Mouse (Mus musculus): Measurements from ENCODE around the gene Olfr1014. TPM values are rescaled to one million over a fixed set of nuclear protein-coding genes. Genes with fewer than 3 reads are reported as not detected.

Gene Olfr1014
- not detected in 2 replicates for polyA plus RNA-seq (2012; rRNA removed)

DNA sequence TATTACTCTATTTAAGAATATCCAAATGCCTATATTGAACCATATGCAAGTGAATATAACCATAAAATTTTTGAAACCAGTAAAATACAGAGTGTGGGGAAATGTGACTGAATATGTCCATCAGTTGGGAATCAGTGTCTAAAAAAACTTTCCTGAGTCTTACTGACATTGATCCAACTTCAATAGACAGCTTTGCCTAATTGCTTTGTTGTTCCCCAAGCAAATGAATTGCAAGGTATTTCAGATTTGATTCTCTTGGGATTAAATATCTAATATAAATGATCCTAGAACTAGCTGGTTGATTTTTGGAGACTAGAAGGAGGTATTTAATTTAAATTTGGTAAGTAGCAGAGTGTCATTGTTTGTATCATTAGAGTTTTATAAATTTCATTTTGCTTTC is at the start of gene Olfr1014:
Olfr1014 (plus strand) TSS at position 301 of the 400 bp plus-strand sequence.

GRCm38 (mm10) chr2:85762666-85763065 is 9.8 kb upstream of the Olfr1014 start, which contains the start of gene Olfr1012:
Gene Olfr1012, minus strand, starts transcription at chr2:85762766.

DNA sequence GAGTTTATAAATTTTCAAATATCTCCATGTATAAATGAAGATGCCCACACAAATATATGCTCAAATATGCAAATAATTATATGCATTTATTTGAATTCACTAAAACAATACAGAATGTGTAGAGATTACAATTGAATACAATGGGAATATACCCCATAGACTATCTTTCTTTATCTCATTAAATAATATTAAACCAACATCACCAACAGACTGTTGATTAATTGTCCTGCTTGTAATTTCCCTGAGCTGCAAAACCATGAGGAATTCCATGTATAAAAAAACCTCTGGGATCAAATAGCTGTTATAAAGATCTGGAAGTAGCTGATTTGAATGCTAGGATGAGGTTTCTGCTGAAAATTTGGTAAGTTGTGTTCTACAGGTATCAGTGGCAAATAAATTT is 5.7 kb upstream of the Olfr1014 start, which contains the start of gene Olfr1013:
Olfr1013 (plus strand) TSS at position 301 of the 400 bp plus-strand sequence.

GRCm38 (mm10) chr2:85781717-85782116 is 9.2 kb downstream of the Olfr1014 start, which contains the start of gene Olfr1015:
Gene Olfr1015, plus strand, starts transcription at chr2:85782017.

GRCm38 (mm10) chr2:85802444-85802843 is 29.9 kb downstream of the Olfr1014 start, which contains the start of gene Olfr1016:
Gene Olfr1016, minus strand, starts transcription at chr2:85802544.

GRCm38 (mm10) chr2:85818179-85818578 is 45.7 kb downstream of the Olfr1014 start, which contains the start of gene Olfr1018:
Gene Olfr1018, plus strand, starts transcription at chr2:85818479.

Other genes starting within 250 kb of the Olfr1014 start
- not detected in 2 replicates for gene Olfr996, start 193.5 kb upstream of the Olfr1014 start, polyA plus RNA-seq (2012; rRNA removed)
- gene Olfr998, start 183.8 kb upstream of the Olfr1014 start, polyA plus RNA-seq (2012; rRNA removed) = not detected in 2 replicates
- not detected in 2 replicates for gene Olfr1000, start 160.8 kb upstream of the Olfr1014 start, polyA plus RNA-seq (2012; rRNA removed)
- gene Olfr1002, start 122.0 kb upstream of the Olfr1014 start, polyA plus RNA-seq (2012; rRNA removed) = not detected in 2 replicates
- gene Olfr154, start 108.3 kb upstream of the Olfr1014 start, polyA plus RNA-seq (2012; rRNA removed) = not detected in 2 replicates
- gene Olfr1006, start 93.9 kb upstream of the Olfr1014 start, polyA plus RNA-seq (2012; rRNA removed) = not detected in 2 replicates
- gene Olfr1008, start 83.3 kb upstream of the Olfr1014 start, polyA plus RNA-seq (2012; rRNA removed) = not detected in 2 replicates
- not detected in 2 replicates for gene Olfr1009, start 57.3 kb upstream of the Olfr1014 start, polyA plus RNA-seq (2012; rRNA removed)
- gene Olfr1012, start 9.9 kb upstream of the Olfr1014 start, polyA plus RNA-seq (2012; rRNA removed) = not detected in 2 replicates
- not detected in 2 replicates for gene Olfr1013, start 5.6 kb upstream of the Olfr1014 start, polyA plus RNA-seq (2012; rRNA removed)
- gene Olfr1015, start 9.3 kb downstream of the Olfr1014 start, polyA plus RNA-seq (2012; rRNA removed) = not detected in 2 replicates
- gene Olfr1016, start 29.8 kb downstream of the Olfr1014 start, polyA plus RNA-seq (2012; rRNA removed) = not detected in 2 replicates
- gene Olfr1018, start 45.8 kb downstream of the Olfr1014 start, polyA plus RNA-seq (2012; rRNA removed) = not detected in 2 replicates
- not detected in 2 replicates for gene Olfr1019, start 72.8 kb downstream of the Olfr1014 start, polyA plus RNA-seq (2012; rRNA removed)
- not detected in 2 replicates for gene Olfr1020, start 74.3 kb downstream of the Olfr1014 start, polyA plus RNA-seq (2012; rRNA removed)
- gene Olfr1022, start 95.9 kb downstream of the Olfr1014 start, polyA plus RNA-seq (2012; rRNA removed) = not detected in 2 replicates
- not detected in 2 replicates for gene Olfr1023, start 112.9 kb downstream of the Olfr1014 start, polyA plus RNA-seq (2012; rRNA removed)
- gene Olfr1024, start 132.3 kb downstream of the Olfr1014 start, polyA plus RNA-seq (2012; rRNA removed) = not detected in 2 replicates
- gene Olfr1025-ps1, start 142.5 kb downstream of the Olfr1014 start, polyA plus RNA-seq (2012; rRNA removed) = not detected in 2 replicates
- gene Olfr1026, start 148.8 kb downstream of the Olfr1014 start, polyA plus RNA-seq (2012; rRNA removed) = not detected in 2 replicates
- not detected in 2 replicates for gene Olfr1028, start 177.7 kb downstream of the Olfr1014 start, polyA plus RNA-seq (2012; rRNA removed)
- gene Olfr1029, start 201.2 kb downstream of the Olfr1014 start, polyA plus RNA-seq (2012; rRNA removed) = not detected in 2 replicates
- gene Olfr1030, start 206.6 kb downstream of the Olfr1014 start, polyA plus RNA-seq (2012; rRNA removed) = not detected in 2 replicates
- not detected in 2 replicates for gene Olfr1031, start 217.6 kb downstream of the Olfr1014 start, polyA plus RNA-seq (2012; rRNA removed)
- not detected in 2 replicates for gene Olfr1032, start 232.8 kb downstream of the Olfr1014 start, polyA plus RNA-seq (2012; rRNA removed)
- 0.02 and 0.25 TPM in 2 replicates for gene Olfr1033, start 247.9 kb downstream of the Olfr1014 start, polyA plus RNA-seq (2012; rRNA removed)

Data from central nervous system, embryonic 14 days (tissue).